Mouse (Mus musculus): ENCODE data around the gene Pld2.

DNA sequence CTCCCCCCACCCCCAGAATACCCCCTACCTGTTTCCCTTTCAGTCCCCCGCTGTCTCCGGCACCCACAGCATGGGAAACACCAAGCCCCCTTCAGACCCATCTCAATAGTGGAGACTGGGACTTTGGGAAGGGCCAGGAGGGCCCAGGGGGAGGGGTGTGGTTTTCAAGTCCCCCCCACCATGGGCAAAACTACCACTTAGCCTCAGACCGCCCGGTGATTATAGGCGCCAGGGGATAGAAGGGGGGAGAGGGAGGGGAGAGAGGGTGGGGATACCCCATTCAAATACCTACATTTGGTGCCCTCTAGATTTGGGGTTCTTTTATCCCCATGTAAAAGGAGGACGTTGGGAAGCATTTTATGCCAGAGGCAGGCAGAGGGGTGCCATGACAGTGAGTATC is 7.0 kb upstream of the Pld2 start, which contains the start of gene Gm40193:
- TF ChIP-seq POLR2A (IDR thresholded peaks at IDR 0.05; ENCODE audit: insufficient read depth, low read depth, low read length) (no peak), CTCF (IDR thresholded peaks at IDR 0.05; ENCODE audit: insufficient read depth, low read depth, low read length) (no peak)
